ENCODE assay signal across 17 mouse cellular contexts in the genomic region with DNA sequence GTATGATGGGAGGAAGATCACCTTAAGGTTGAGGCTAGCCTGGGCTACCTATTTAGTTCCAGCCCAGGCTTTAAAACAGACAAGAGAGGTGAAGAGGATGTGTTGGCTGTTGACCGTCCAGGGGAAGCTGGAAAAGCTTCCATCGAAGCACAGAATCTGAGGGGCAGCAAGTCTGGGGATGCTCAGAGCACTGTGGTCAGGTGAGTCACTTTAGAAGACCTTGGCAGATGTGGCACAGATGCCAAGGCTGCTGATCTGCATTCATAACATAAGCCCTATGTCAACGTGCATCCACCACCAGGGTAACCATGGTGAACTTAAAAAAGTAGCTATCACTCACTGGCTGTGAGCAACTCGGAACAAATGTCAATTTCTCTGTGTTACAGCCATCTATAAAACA.
"Had no signal": no experiment of that assay in that cellular context is flagged by ENCODE, and none has a peak within 500 bp of the region (broad histone marks: within the 10 kb centered on the region; RNA-seq: fewer than 3 reads in every experiment).

No protein-coding gene starts in this region.

- H3K9me3 ChIP-seq: lung, embryonic 15.5 days; megakaryocyte, embryonic 14.5 days; midbrain, embryonic 13.5 days; midbrain, embryonic 15.5 days; neural tube, embryonic 12.5 days; stomach, embryonic 15.5 days had no signal

- H3K27me3 ChIP-seq: lung, embryonic 15.5 days; megakaryocyte, embryonic 14.5 days; midbrain, embryonic 13.5 days; midbrain, embryonic 15.5 days; neural tube, embryonic 12.5 days; stomach, embryonic 15.5 days had no signal

- DNase-seq: lung, adult 2 months; lung, postnatal 14 days; lung, postnatal 36 days; right cerebral cortex, postnatal 14 days; thymus, adult 2 months; thymus, postnatal 25 days; thymus, postnatal 4 days had no signal

- H3K4me3 ChIP-seq: lung, embryonic 15.5 days; midbrain, embryonic 13.5 days; midbrain, embryonic 15.5 days; neural tube, embryonic 12.5 days; stomach, embryonic 15.5 days had no signal

- H3K36me3 ChIP-seq: lung, embryonic 15.5 days; midbrain, embryonic 13.5 days; midbrain, embryonic 15.5 days; neural tube, embryonic 12.5 days; stomach, embryonic 15.5 days had no signal

- H3K9ac ChIP-seq: lung, embryonic 15.5 days; midbrain, embryonic 13.5 days; midbrain, embryonic 15.5 days; neural tube, embryonic 12.5 days; stomach, embryonic 15.5 days had no signal

- H3K27ac ChIP-seq: lung, embryonic 15.5 days; macrophage; midbrain, embryonic 13.5 days; midbrain, embryonic 15.5 days; neural tube, embryonic 12.5 days; stomach, embryonic 15.5 days; stomach, postnatal 0 days had no signal

- H3K4me2 ChIP-seq: lung, embryonic 15.5 days; midbrain, embryonic 11.5 days; midbrain, embryonic 13.5 days; midbrain, embryonic 15.5 days; neural tube, embryonic 12.5 days; stomach, embryonic 15.5 days had no signal

- ATAC-seq: lung, postnatal 0 days; midbrain, embryonic 13.5 days; midbrain, embryonic 15.5 days had no signal

- H3K4me1 ChIP-seq: lung, embryonic 15.5 days had no signal
